Mouse (Mus musculus): ENCODE results near the gene Rasal2.

Rasal2 gene

GRCm38 (mm10) chr1:157439973-157440641 lies 27.7 kb upstream of the Rasal2 start:
- in situ Hi-C loops (cut with MboI): loop anchor here (25.0 kb wide), 1 partner anchor 703 kb away; no protein-coding TSS in a partner anchor

- in situ Hi-C loops (cut with MboI): loop anchor here (25.0 kb wide), 1 partner anchor 702 kb away; no protein-coding TSS in a partner anchor
Measured at GRCm38 (mm10) chr1:157439101-157439500, 26.7 kb upstream of the Rasal2 start.

GRCm38 (mm10) chr1:157438290-157438689 lies 25.9 kb upstream of the Rasal2 start:
- in situ Hi-C loops (cut with MboI): loop anchor here (25.0 kb wide), 1 partner anchor 701 kb away; no protein-coding TSS in a partner anchor

GRCm38 (mm10) chr1:157435926-157436325 lies 23.5 kb upstream of the Rasal2 start:
- in situ Hi-C loops (cut with MboI): loop anchor here (25.0 kb wide), 1 partner anchor 699 kb away; no protein-coding TSS in a partner anchor

- in situ Hi-C loops (cut with MboI): loop anchor here (25.0 kb wide), 1 partner anchor 697 kb away; no protein-coding TSS in a partner anchor
Measured at GRCm38 (mm10) chr1:157434404-157434803, 22.0 kb upstream of the Rasal2 start.

- in situ Hi-C loops (cut with MboI): loop anchor here (25.0 kb wide), 1 partner anchor 696 kb away; no protein-coding TSS in a partner anchor
Measured at GRCm38 (mm10) chr1:157433316-157433715, 20.9 kb upstream of the Rasal2 start.

GRCm38 (mm10) chr1:157428366-157428765 lies 16.0 kb upstream of the Rasal2 start:
- in situ Hi-C loops (cut with MboI): loop anchor here (25.0 kb wide), 1 partner anchor 691 kb away; no protein-coding TSS in a partner anchor

- in situ Hi-C loops (cut with MboI): loop anchor here (25.0 kb wide), 1 partner anchor 690 kb away; no protein-coding TSS in a partner anchor
Measured at GRCm38 (mm10) chr1:157427604-157428003, 15.2 kb upstream of the Rasal2 start.

GRCm38 (mm10) chr1:157426933-157427332 lies 14.5 kb upstream of the Rasal2 start:
- in situ Hi-C loops (cut with MboI): loop anchor here (25.0 kb wide), 1 partner anchor 690 kb away; no protein-coding TSS in a partner anchor

GRCm38 (mm10) chr1:157425741-157426427 lies 13.5 kb upstream of the Rasal2 start:
- in situ Hi-C loops (cut with MboI): loop anchor here (25.0 kb wide), 1 partner anchor 689 kb away; no protein-coding TSS in a partner anchor

- in situ Hi-C loops (cut with MboI): no loop called here
Measured at GRCm38 (mm10) chr1:157417861-157418260, 5.5 kb upstream of the Rasal2 start.

GRCm38 (mm10) chr1:157417414-157417813 lies 5.0 kb upstream of the Rasal2 start:
- in situ Hi-C loops (cut with MboI): no loop called here

- in situ Hi-C loops (cut with MboI): no loop called here
Measured at GRCm38 (mm10) chr1:157416628-157417027, 4.2 kb upstream of the Rasal2 start.

- in situ Hi-C loops (cut with MboI): no loop called here
Measured at GRCm38 (mm10) chr1:157415771-157416170, 3.4 kb upstream of the Rasal2 start.

- in situ Hi-C loops (cut with MboI): no loop called here
Measured at GRCm38 (mm10) chr1:157411711-157412380, 549 bp downstream of the Rasal2 start.

GRCm38 (mm10) chr1:157411341-157411710 lies 1.1 kb downstream of the Rasal2 start:
- in situ Hi-C loops (cut with MboI): no loop called here

GRCm38 (mm10) chr1:157410937-157411336 lies 1.5 kb downstream of the Rasal2 start:
- in situ Hi-C loops (cut with MboI): no loop called here

- in situ Hi-C loops (cut with MboI): no loop called here
Measured at GRCm38 (mm10) chr1:157409648-157410047, 2.7 kb downstream of the Rasal2 start.

- in situ Hi-C loops (cut with MboI): no loop called here
Measured at GRCm38 (mm10) chr1:157388027-157388426, 24.4 kb downstream of the Rasal2 start.

GRCm38 (mm10) chr1:157380694-157381093 lies 31.7 kb downstream of the Rasal2 start:
- in situ Hi-C loops (cut with MboI): no loop called here

GRCm38 (mm10) chr1:157370397-157370796 lies 42.0 kb downstream of the Rasal2 start:
- in situ Hi-C loops (cut with MboI): no loop called here

GRCm38 (mm10) chr1:157368316-157368715 lies 44.1 kb downstream of the Rasal2 start:
- in situ Hi-C loops (cut with MboI): no loop called here

All from mature B cell (primary cell).